Mouse (Mus musculus) T-cell, adult 66 days (primary cell): ENCODE data around the gene Olfr1404. TPM values are rescaled to one million over a fixed set of nuclear protein-coding genes. Genes with fewer than 3 reads are reported as not detected.

ENCODE experiments used
- total RNA-seq, 2 experiments: library from RNA; stranded (reverse); gene quantifications; 3 replicates in 1 of 2; 4 replicates in 1 of 2; pipeline ENCODE4 v1.2.4; 2023

The Olfr1404 gene
- not detected for total RNA-seq

DNA sequence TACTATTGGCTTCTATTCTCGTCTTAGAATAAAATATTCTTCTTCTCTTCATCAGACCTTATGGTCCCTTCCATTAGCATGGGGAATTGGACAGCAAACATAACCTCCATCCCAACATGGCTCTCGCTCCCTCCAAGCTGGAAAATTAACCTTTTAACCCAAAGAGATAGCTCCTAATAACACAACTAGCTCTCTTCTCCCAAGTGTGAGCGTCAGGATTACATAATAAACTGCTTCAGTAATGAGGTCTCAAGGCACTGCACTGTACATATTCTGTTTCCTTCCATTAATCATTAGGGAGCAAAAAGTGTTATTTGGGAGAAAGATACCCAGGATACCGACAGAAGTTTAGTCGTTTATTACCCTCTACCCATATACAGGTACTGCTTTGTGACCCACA, at the start of gene Olfr1404:
Gene Olfr1404 (plus strand): TSS at position 301 of the 400 bp plus-strand sequence.

DNA sequence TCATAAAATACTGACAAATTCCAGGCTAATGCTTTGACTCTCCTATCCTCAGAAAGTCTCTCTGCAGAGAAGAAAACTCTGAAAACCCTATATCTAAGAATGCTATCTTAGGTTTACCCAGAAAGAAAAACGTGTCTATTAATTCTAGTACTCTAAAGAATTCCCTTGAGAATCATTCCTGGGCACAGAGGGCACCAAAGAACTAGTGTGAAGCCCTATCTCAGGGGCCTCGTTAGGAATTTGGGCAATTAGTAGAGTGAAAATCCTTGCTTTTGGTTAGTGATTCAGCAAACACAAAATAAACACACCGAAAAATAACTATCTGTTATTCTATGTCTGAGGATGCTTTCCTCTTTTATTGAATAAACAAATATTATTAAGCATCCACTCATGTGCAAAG, 21.7 kb upstream of the Olfr1404 start, which contains the start of gene Olfr1406:
Gene Olfr1406 (minus strand): TSS at position 101 of the 400 bp plus-strand sequence.

DNA sequence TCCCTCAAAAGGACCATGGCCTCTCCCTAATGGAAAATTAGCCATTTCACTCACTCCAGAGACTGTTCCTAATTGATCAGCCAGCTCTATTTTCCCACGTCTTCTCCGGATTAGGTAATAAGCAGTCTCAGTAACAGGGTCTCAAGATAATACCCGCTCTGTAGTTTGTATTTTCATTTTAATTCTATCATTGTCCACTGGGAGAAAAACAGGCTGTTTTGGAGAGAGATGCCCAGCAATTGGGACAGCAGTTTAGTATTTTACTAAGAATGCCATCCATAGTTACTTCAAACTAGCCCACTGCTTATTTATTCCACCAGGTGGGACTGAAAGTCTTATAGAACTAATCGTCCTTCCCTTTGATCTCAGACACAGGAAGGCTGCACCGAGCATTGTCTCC, 14.7 kb upstream of the Olfr1404 start, which contains the start of gene Olfr218:
Gene Olfr218 (plus strand): TSS at position 301 of the 400 bp plus-strand sequence.

DNA sequence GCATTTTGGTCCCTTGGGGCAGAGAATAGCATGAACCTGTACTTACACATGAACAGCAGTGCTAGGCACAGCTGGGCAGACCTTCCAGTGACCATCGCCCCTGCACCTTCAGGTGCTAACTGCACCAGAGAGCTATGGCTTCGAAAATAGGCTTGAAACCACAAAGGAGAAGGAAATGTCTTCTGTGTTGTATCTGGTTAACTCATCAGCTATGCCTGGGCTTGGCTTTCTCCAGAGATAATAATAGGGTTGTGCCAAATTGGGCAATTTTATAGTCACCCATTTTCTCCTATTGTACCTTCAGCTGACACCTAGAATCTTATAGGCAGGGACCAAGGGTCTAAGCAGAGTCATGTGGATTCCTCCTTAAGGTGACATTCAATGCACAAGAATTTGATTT, 14.9 kb downstream of the Olfr1404 start, which contains the start of gene Fcer1a:
Gene Fcer1a (minus strand): TSS at position 134 of the 400 bp plus-strand sequence.

DNA sequence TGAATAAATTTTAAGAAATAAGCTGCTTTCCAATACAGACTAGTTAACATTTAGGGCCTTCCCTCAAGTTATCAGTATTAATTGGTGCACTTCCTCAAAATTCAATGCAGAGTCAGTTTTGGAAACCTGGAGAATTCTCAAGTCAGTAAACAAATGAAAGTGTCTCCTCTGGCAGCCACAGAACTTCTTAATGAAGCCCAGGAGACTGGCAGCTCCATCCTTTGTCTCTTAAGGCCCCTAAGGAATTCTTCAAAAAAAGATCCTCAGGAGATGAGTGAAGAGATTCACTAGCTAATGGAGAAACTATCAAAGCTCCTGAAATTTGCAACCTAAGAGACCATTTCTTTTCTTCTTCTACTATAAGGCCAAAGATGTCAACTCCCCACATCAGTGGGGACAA, 53.5 kb downstream of the Olfr1404 start, which contains the start of gene Olfr418:
Gene Olfr418 (plus strand): TSS at position 301 of the 400 bp plus-strand sequence.

Other genes with a start within 250 kb of the Olfr1404 start
- not detected for gene Olfr1408, start 75.0 kb upstream of the Olfr1404 start, total RNA-seq
- gene Olfr1406, start 21.8 kb upstream of the Olfr1404 start, total RNA-seq, result not detected
- gene Olfr218, start 14.6 kb upstream of the Olfr1404 start, total RNA-seq, result not detected
- not detected for gene Fcer1a, start 14.8 kb downstream of the Olfr1404 start, total RNA-seq
- gene Olfr418, start 53.6 kb downstream of the Olfr1404 start, total RNA-seq, result not detected
- not detected for gene Mptx2, start 65.4 kb downstream of the Olfr1404 start, total RNA-seq
- gene Ackr1, start 121.4 kb downstream of the Olfr1404 start, total RNA-seq, result not detected
- gene Aim2, start 138.5 kb downstream of the Olfr1404 start, total RNA-seq, result 10 to 100 TPM; 49.3 to 72.0 TPM
- gene Cadm3, start 155.3 kb downstream of the Olfr1404 start, total RNA-seq, result under 1 TPM in 1 of 2 experiments, not detected in 1; 0.15 TPM